ENCODE assay signal across 21 mouse cellular contexts in the genomic region with DNA sequence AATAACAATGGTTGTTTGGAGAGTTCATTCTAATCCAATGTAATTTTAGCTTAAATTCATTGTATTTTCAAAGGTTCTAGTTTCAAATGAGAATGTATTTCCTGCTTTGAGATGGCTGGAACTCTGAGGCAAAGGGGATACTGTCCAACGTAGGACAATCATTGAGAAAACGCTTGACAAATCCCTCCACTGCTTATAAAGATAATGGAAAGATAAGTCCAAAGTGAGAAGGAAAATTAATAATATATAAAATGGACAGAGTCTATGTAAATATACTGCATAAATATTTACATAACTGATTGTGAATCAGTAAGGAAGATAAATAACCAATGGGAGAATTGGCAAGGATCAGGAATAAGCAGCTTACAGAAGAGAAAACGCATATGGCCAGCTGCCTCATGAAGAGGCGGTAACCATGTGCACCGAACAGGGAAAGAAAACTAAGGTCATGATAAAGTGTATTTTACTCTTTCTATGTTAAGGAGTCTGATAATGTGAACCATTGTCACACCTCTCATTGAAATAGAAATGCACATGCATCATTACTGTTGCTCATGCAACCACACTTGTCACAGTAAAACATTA. TPM values are rescaled to one million over a fixed set of nuclear protein-coding genes. Genes with fewer than 3 reads are reported as not detected.
DNase-seq lines count a peak whose midpoint lies in the region; ATAC-seq and TF ChIP-seq lines count a peak whose summit lies in the region.
"Had no signal": no experiment of that assay in that cellular context is flagged by ENCODE, and none has a peak within 500 bp of the region (broad histone marks: within the 10 kb centered on the region; RNA-seq: fewer than 3 reads in every experiment).

No protein-coding gene starts in this region.

- H3K36me3 ChIP-seq in lung, embryonic 14.5 days (ENCODE audit: insufficient read depth) = no peaks in the 10 kb centered on the region
- H3K36me3 ChIP-seq in lung, postnatal 0 days (ENCODE audit: insufficient read depth, low read length) = no peaks in the 10 kb centered on the region
- no peaks in the 10 kb centered on the region; the same call in 1 of the 2 replicates for H3K36me3 ChIP-seq in stomach, embryonic 16.5 days (ENCODE audit: control insufficient read depth, insufficient read depth, low read length)
- H3K36me3 ChIP-seq: forebrain, embryonic 10.5 days; heart, embryonic 10.5 days; hindbrain, embryonic 12.5 days; hindbrain, embryonic 15.5 days had no signal

- WGBS in lung, embryonic 14.5 days = 38% methylated on average over 5 of the region's 5 CpGs
- 28% methylated on average over 5 of the region's 5 CpGs for whole genome bisulfite sequencing in lung, postnatal 0 days
- WGBS in lung, adult 2 months = 43% methylated on average over 5 of the region's 5 CpGs
- WGBS in stomach, embryonic 16.5 days = 27% methylated on average over 5 of the region's 5 CpGs

- TF ChIP-seq POLR2A in lung, adult 2 months (IDR thresholded peaks at IDR 0.05; ENCODE audit: borderline replicate concordance, extremely low read depth, low read depth, low read length) = no peak

- no peak overlapping the region for H3K4me3 ChIP-seq in lung, embryonic 14.5 days (ENCODE audit: low read depth, low read length)
- H3K4me3 ChIP-seq in lung, postnatal 0 days (ENCODE audit: low read depth, low read length) = no peak overlapping the region
- no peak overlapping the region for H3K4me3 ChIP-seq in lung, adult 2 months (replicated peaks; ENCODE audit: extremely low read depth, low read depth, low read length)
- H3K4me3 ChIP-seq in stomach, embryonic 16.5 days (replicated peaks; ENCODE audit: low read length) = no peak overlapping the region
- H3K4me3 ChIP-seq: forebrain, embryonic 10.5 days; forebrain, embryonic 13.5 days; heart, adult 2 months; heart, embryonic 10.5 days; hindbrain, embryonic 12.5 days; hindbrain, embryonic 15.5 days had no signal

- no peak overlapping the region for H3K27ac ChIP-seq in lung, embryonic 14.5 days (ENCODE audit: low read depth)
- H3K27ac ChIP-seq in lung, postnatal 0 days (ENCODE audit: low read length) = no peak overlapping the region
- no peak overlapping the region for H3K27ac ChIP-seq in stomach, embryonic 16.5 days (ENCODE audit: low read length)
- H3K27ac ChIP-seq: forebrain, embryonic 10.5 days; forebrain, embryonic 13.5 days; heart, adult 2 months; heart, embryonic 10.5 days; hindbrain, embryonic 12.5 days; hindbrain, embryonic 15.5 days had no signal

- peak; percentile 91 for ATAC-seq in lung, embryonic 14.5 days (ENCODE audit: insufficient read depth)
- no peak for ATAC-seq in lung, postnatal 0 days
- ATAC-seq in stomach, embryonic 16.5 days (ENCODE audit: insufficient read depth, low FRiP score) = peak; percentile 60; the same call in 1 of the 2 replicates
- ATAC-seq: CD4-positive, CD25-positive, alpha-beta regulatory T cell, adult 4 months; forebrain, embryonic 13.5 days; forebrain, embryonic 16.5 days had no signal

- peak; percentile 74 for DNase-seq in lung, embryonic 14.5 days
- DNase-seq in lung, adult 18-20 months = no peak
- DNase-seq in lung, postnatal 0 days (ENCODE audit: low spot score) = peak; percentile 16
- DNase-seq in lung, adult 2 months = no peak
- DNase-seq in cerebellum, adult 9-10 months = no peak
- DNase-seq: adrenal gland, adult 8-10 months; adrenal gland, postnatal 25 days; cerebellum, adult 11-12 months; cerebellum, adult 8-10 months; cerebellum, postnatal 14 days; gastrocnemius, postnatal 10 days; gastrocnemius, postnatal 36 days; heart, adult 2 months had no signal

- no peak overlapping the region for H3K4me2 ChIP-seq in lung, embryonic 14.5 days
- H3K4me2 ChIP-seq in lung, postnatal 0 days (replicated peaks; ENCODE audit: low read depth, low read length) = no peak overlapping the region
- no peak overlapping the region for H3K4me2 ChIP-seq in stomach, embryonic 16.5 days (ENCODE audit: low read depth, low read length)
- H3K4me2 ChIP-seq: forebrain, embryonic 13.5 days; hindbrain, embryonic 12.5 days; hindbrain, embryonic 15.5 days had no signal

- TF ChIP-seq CTCF in lung, embryonic 14.5 days (IDR thresholded peaks at IDR 0.05; ENCODE audit: low read depth) = no peak
- no peak for TF ChIP-seq CTCF in lung, postnatal 0 days (IDR thresholded peaks at IDR 0.05)
- TF ChIP-seq CTCF in lung, adult 2 months (IDR thresholded peaks at IDR 0.05; ENCODE audit: insufficient read depth, low read length) = no peak

- no peaks in the 10 kb centered on the region for H3K27me3 ChIP-seq in lung, embryonic 14.5 days (ENCODE audit: insufficient read depth, low read length)
- no peaks in the 10 kb centered on the region for H3K27me3 ChIP-seq in lung, postnatal 0 days (replicated peaks; ENCODE audit: insufficient read depth, low read length)
- no peaks in the 10 kb centered on the region for H3K27me3 ChIP-seq in stomach, embryonic 16.5 days (ENCODE audit: control insufficient read depth, insufficient read depth, low read length)
- H3K27me3 ChIP-seq: forebrain, embryonic 13.5 days; hindbrain, embryonic 12.5 days; hindbrain, embryonic 15.5 days had no signal

- H3K9me3 ChIP-seq in lung, embryonic 14.5 days (ENCODE audit: low read depth, low read length) = no peaks in the 10 kb centered on the region
- no peaks in the 10 kb centered on the region for H3K9me3 ChIP-seq in lung, postnatal 0 days (ENCODE audit: low read length)
- no peaks in the 10 kb centered on the region; the same call in 1 of the 2 replicates for H3K9me3 ChIP-seq in stomach, embryonic 16.5 days (replicated peaks; ENCODE audit: control insufficient read depth, low read length)
- H3K9me3 ChIP-seq: forebrain, embryonic 10.5 days; forebrain, embryonic 13.5 days; heart, embryonic 10.5 days; hindbrain, embryonic 12.5 days; hindbrain, embryonic 15.5 days had no signal

- H3K4me1 ChIP-seq in lung, embryonic 14.5 days (ENCODE audit: insufficient read depth) = no peaks in the 10 kb centered on the region
- peaks cover 3% of the 10 kb centered on the region; the same call in 1 of the 2 replicates for H3K4me1 ChIP-seq in lung, postnatal 0 days (ENCODE audit: insufficient read depth, low read depth, low read length)
- H3K4me1 ChIP-seq in lung, adult 2 months (ENCODE audit: control insufficient read depth, insufficient read depth, low read length) = no peaks in the 10 kb centered on the region
- no peaks in the 10 kb centered on the region for H3K4me1 ChIP-seq in stomach, embryonic 16.5 days (ENCODE audit: control insufficient read depth, insufficient read depth, low read length)
- H3K4me1 ChIP-seq: forebrain, embryonic 10.5 days; forebrain, embryonic 13.5 days; heart, embryonic 10.5 days; hindbrain, embryonic 12.5 days; hindbrain, embryonic 15.5 days had no signal

- no peak overlapping the region for H3K9ac ChIP-seq in lung, embryonic 14.5 days
- no peak overlapping the region for H3K9ac ChIP-seq in lung, postnatal 0 days (replicated peaks; ENCODE audit: low read depth)
- H3K9ac ChIP-seq in stomach, embryonic 16.5 days (ENCODE audit: low read length) = no peak overlapping the region
- H3K9ac ChIP-seq: forebrain, embryonic 13.5 days; hindbrain, embryonic 12.5 days; hindbrain, embryonic 15.5 days had no signal

- TF ChIP-seq EP300 in lung, postnatal 0 days (IDR thresholded peaks at IDR 0.05) = no peak

RNA-seq across cellular contexts. Expression of a gene that starts 55.3 kb away (rescaled TPM):
- polyA plus RNA-seq in lung, embryonic 14.5 days (2014; fragmentation: Nextera tagmentation; extraction: Ambion mirVana) = 2.2 and 3.0 TPM in 2 replicates
- 2.3 and 3.4 TPM in 2 replicates for polyA plus RNA-seq in lung, postnatal 0 days (2015; fragmentation: Nextera tagmentation; extraction: Ambion mirVana)
- polyA plus RNA-seq in lung, adult 2 months (2012; rRNA removed) = 0.52 and 0.72 TPM in 2 replicates
- 6.7 and 7.0 TPM in 2 replicates for polyA plus RNA-seq in stomach, embryonic 16.5 days (2015; fragmentation: Nextera tagmentation; extraction: Ambion mirVana)
- polyA plus RNA-seq: heart, adult 2 months had no signal

Comparison
In these comparisons a context has a peak if more than half of its experiments do, and no peak if none do; other contexts are left out.
1. DNase-seq: peak in lung, embryonic 14.5 days (single experiment) and lung, postnatal 0 days (single experiment); none in lung, adult 18-20 months (0 of 2), lung, adult 2 months (single experiment) and cerebellum, adult 9-10 months (single experiment).